ENCODE assay signal across 8 mouse cellular contexts in genomic region chr8:83165931-83166867, GRCm38 (mm10). TPM values are rescaled to one million over a fixed set of nuclear protein-coding genes. Genes with fewer than 3 reads are reported as not detected.
DNase-seq lines count a peak whose midpoint lies in the region; ATAC-seq and TF ChIP-seq lines count a peak whose summit lies in the region.

Gm10645 (minus strand) TSS chr8:83166170.

- 2% methylated on average over 53 of the region's 54 CpGs for WGBS in cerebellum, adult 2 months
- 4% methylated on average over 54 of the region's 54 CpGs for WGBS in liver, embryonic 16.5 days (ENCODE audit: insufficient replicate concordance)
- 2% methylated on average over 42 of the region's 54 CpGs for WGBS in neural tube, embryonic 11.5 days

- H3K4me2 ChIP-seq in liver, embryonic 16.5 days (ENCODE audit: low read depth, low read length), result peak within 1 kb of the TSS; percentile 72
- H3K4me2 ChIP-seq in neural tube, embryonic 11.5 days (ENCODE audit: low read depth), result peak within 1 kb of the TSS; percentile 73

- intact Hi-C loops in heart, postnatal 36 days (cut with DNase I), result loop anchor here (2.0 to 5.0 kb wide), 2 partner anchors 25 to 166 kb away; partner anchors contain the start of gene Elmod2

- no peaks in the 10 kb centered on the region for H3K27me3 ChIP-seq in cerebellum, adult 2 months (ENCODE audit: control insufficient read depth, insufficient read depth, low read length)
- peaks cover 30% of the 10 kb centered on the region for H3K27me3 ChIP-seq in liver, embryonic 16.5 days (ENCODE audit: control insufficient read depth, insufficient read depth, low read depth, low read length)
- no peaks in the 10 kb centered on the region for H3K27me3 ChIP-seq in neural tube, embryonic 11.5 days (ENCODE audit: control insufficient read depth, insufficient read depth, low read length)

- no peaks in the 10 kb centered on the region for H3K9me3 ChIP-seq in liver, embryonic 16.5 days (replicated peaks; ENCODE audit: control insufficient read depth, low read length)
- H3K9me3 ChIP-seq in neural tube, embryonic 11.5 days (ENCODE audit: control insufficient read depth, low read length), result no peaks in the 10 kb centered on the region

- H3K9ac ChIP-seq in liver, embryonic 16.5 days (ENCODE audit: low read depth, low read length), result peak within 1 kb of the TSS; percentile 49
- peak within 1 kb of the TSS; percentile 97 for H3K9ac ChIP-seq in neural tube, embryonic 11.5 days (ENCODE audit: low read length)

- no peak for TF ChIP-seq CTCF in cerebellum, adult 2 months (IDR thresholded peaks at IDR 0.05; ENCODE audit: borderline replicate concordance, insufficient read depth, low read depth, low read length)
- TF ChIP-seq CTCF in layer of hippocampus, adult 2 months (conservative IDR thresholded peaks at IDR 0.05), result no peak

- no peak for TF ChIP-seq POLR2A in cerebellum, adult 2 months (IDR thresholded peaks at IDR 0.05; ENCODE audit: borderline replicate concordance, insufficient read depth, low read length)

- ATAC-seq in frontal cortex, adult (ENCODE audit: low TSS enrichment), result peak; percentile 67
- ATAC-seq in liver, embryonic 16.5 days (ENCODE audit: low read depth), result peak; percentile 20; the same call in 1 of the 2 replicates
- peak; percentile 78 for ATAC-seq in neural tube, embryonic 11.5 days (ENCODE audit: insufficient read depth, low FRiP score, low TSS enrichment)

- no peaks in the 10 kb centered on the region for H3K36me3 ChIP-seq in liver, embryonic 16.5 days (ENCODE audit: control insufficient read depth, insufficient read depth)
- no peaks in the 10 kb centered on the region for H3K36me3 ChIP-seq in neural tube, embryonic 11.5 days (ENCODE audit: control insufficient read depth, insufficient read depth, low read length)

- no peaks in the 10 kb centered on the region for H3K4me1 ChIP-seq in cerebellum, adult 2 months (ENCODE audit: control insufficient read depth, insufficient read depth, low read length)
- no peaks in the 10 kb centered on the region for H3K4me1 ChIP-seq in liver, embryonic 16.5 days (ENCODE audit: control insufficient read depth, low read depth, low read length)
- no peaks in the 10 kb centered on the region; the same call in 1 of the 2 replicates for H3K4me1 ChIP-seq in neural tube, embryonic 11.5 days (ENCODE audit: control insufficient read depth, insufficient read depth, low read length)

- H3K4me3 ChIP-seq in cerebellum, adult 2 months (replicated peaks; ENCODE audit: insufficient read depth, low read depth, low read length), result peak within 1 kb of the TSS; percentile 78
- H3K4me3 ChIP-seq in layer of hippocampus, adult 2 months, result peak within 1 kb of the TSS; percentile 93
- H3K4me3 ChIP-seq in liver, embryonic 16.5 days (ENCODE audit: low read depth, low read length), result peak within 1 kb of the TSS; percentile 61
- H3K4me3 ChIP-seq in neural tube, embryonic 11.5 days (ENCODE audit: low read depth, low read length), result peak within 1 kb of the TSS; percentile 76

- peak; percentile 80 for DNase-seq in Muller cell, postnatal 12 days (ENCODE audit: inconsistent ontology term)
- DNase-seq in cerebellum, adult 2 months, result peak; percentile 71 to 72
- DNase-seq in heart, postnatal 36 days, result peak; percentile 45 to 51
- peak; percentile 40 to 50 for DNase-seq in layer of hippocampus, adult 2 months (ENCODE audit: low spot score in 2 of 2)
- no peak for DNase-seq in neural tube, embryonic 11.5 days (ENCODE audit: low spot score)
- DNase-seq in urinary bladder, adult 2 months (ENCODE audit: low spot score), result peak; percentile 52

- peak within 1 kb of the TSS; percentile 91 for H3K27ac ChIP-seq in cerebellum, adult 2 months (ENCODE audit: insufficient read depth, low read length)
- peak within 1 kb of the TSS; percentile 93 for H3K27ac ChIP-seq in layer of hippocampus, adult 2 months
- peak within 1 kb of the TSS; percentile 35; the same call in 1 of the 2 replicates for H3K27ac ChIP-seq in liver, embryonic 16.5 days (ENCODE audit: low read length)
- peak within 1 kb of the TSS; percentile 92 for H3K27ac ChIP-seq in neural tube, embryonic 11.5 days (ENCODE audit: low read depth, low read length)

RNA-seq across cellular contexts. Expression of gene Gm10645, which starts in this region (rescaled TPM):
- 1.4 and 1.6 TPM in 2 replicates for polyA plus RNA-seq in cerebellum, adult 2 months (2012; rRNA removed)
- total RNA-seq in heart, postnatal 36 days (2021), result not detected
- 1 to 10 TPM; 1.1 to 1.4 TPM for total RNA-seq in layer of hippocampus, adult 2 months (2021)
- 0.15 and 0.20 TPM in 2 replicates for polyA plus RNA-seq in liver, embryonic 16.5 days (2015; fragmentation: Nextera tagmentation; extraction: Ambion mirVana)
- 5.5 and 7.2 TPM in 2 replicates for polyA plus RNA-seq in neural tube, embryonic 11.5 days (2014; fragmentation: Nextera tagmentation; extraction: Ambion mirVana)
- polyA plus RNA-seq in urinary bladder, adult 2 months (2012; rRNA removed), result 2.3 and 3.3 TPM in 2 replicates

Comparison
In these comparisons a context has a peak if more than half of its experiments do, and no peak if none do; other contexts are left out.
1. Peak in DNase-seq in heart, postnatal 36 days; RNA of the gene not detected or under 1 TPM.
2. Peak in ATAC-seq, H3K4me3 ChIP-seq, H3K27ac ChIP-seq, H3K9ac ChIP-seq and H3K4me2 ChIP-seq in liver, embryonic 16.5 days; RNA of the gene not detected or under 1 TPM.
3. H3K27ac ChIP-seq: peak in every context shown above with its lines; median percentile 93 in layer of hippocampus, adult 2 months; 92 in neural tube, embryonic 11.5 days; 91 in cerebellum, adult 2 months; 35 in liver, embryonic 16.5 days.
4. ATAC-seq: peak in every context shown above with its lines; median percentile 78 in neural tube, embryonic 11.5 days; 67 in frontal cortex, adult; 20 in liver, embryonic 16.5 days.